Mouse (Mus musculus) MEL (cell line): Measurements from ENCODE around the gene Cebpg. TPM values are rescaled to one million over a fixed set of nuclear protein-coding genes. Genes with fewer than 3 reads are reported as not detected.

Experiments used
- DNase-seq: peaks from one replicate; pipeline ENCODE4 v3.0.0; 2011; ENCODE audit warnings: low read depth, low spot score
- H3K27ac ChIP-seq: 2 replicates; pipeline ENCODE4 v1.5.1; 2012; ENCODE audit warnings: low read depth, mild to moderate bottlenecking, control low read depth, low read length, moderate library complexity; ENCODE audit not compliant: control insufficient read depth
- H3K27me3 ChIP-seq, 2 experiments: fragments of 150-350 bp in 1 of 2; sonication (generic) in 1 of 2; 2 replicates each; pipeline ENCODE4 v1.6.1; 2012; ENCODE audit warnings: low read length in 2 of 2, mild to moderate bottlenecking in 2 of 2, improper control_type of control experiment in 1 of 2, moderate library complexity in 1 of 2; ENCODE audit not compliant: insufficient read depth in 2 of 2, control insufficient read depth in 1 of 2
- H3K36me3 ChIP-seq, 2 experiments: 2 replicates each; pipeline ENCODE4 v1.6.1; 2012 to 2014; ENCODE audit warnings: low read length in 2 of 2, improper control_type of control experiment in 1 of 2, inconsistent platforms in 1 of 2, mild to moderate bottlenecking in 1 of 2; ENCODE audit not compliant: insufficient read depth in 2 of 2, control insufficient read depth in 1 of 2
- H3K4me1 ChIP-seq, 2 experiments: fragments of 150-350 bp in 1 of 2; sonication (generic) in 1 of 2; 2 replicates each; pipeline ENCODE4 v1.6.1; 2012; ENCODE audit warnings: low read length in 2 of 2, improper control_type of control experiment in 1 of 2, mild to moderate bottlenecking in 1 of 2; ENCODE audit not compliant: insufficient read depth in 2 of 2, control insufficient read depth in 1 of 2
- H3K4me3 ChIP-seq, 2 experiments: fragments of 150-350 bp in 1 of 2; sonication (generic) in 1 of 2; 2 replicates each; pipeline ENCODE4 v1.5.1; 2012; ENCODE audit warnings: low read depth in 2 of 2, low read length in 2 of 2, mild to moderate bottlenecking in 2 of 2, moderate library complexity in 2 of 2, control low read depth in 1 of 2, improper control_type of control experiment in 1 of 2; ENCODE audit not compliant: control insufficient read depth in 1 of 2, insufficient read depth in 1 of 2
- H3K79me2 ChIP-seq: 2 replicates; pipeline ENCODE4 v1.6.1; 2012; ENCODE audit warnings: mild to moderate bottlenecking, low read length, moderate library complexity; ENCODE audit not compliant: control insufficient read depth, poor library complexity, insufficient read depth
- H3K9ac ChIP-seq: 2 replicates; pipeline ENCODE4 v1.6.1; 2012; ENCODE audit warnings: low read depth, mild to moderate bottlenecking, control low read depth, low read length, moderate library complexity; ENCODE audit not compliant: control insufficient read depth, poor library complexity, severe bottlenecking
- H3K9me3 ChIP-seq: fragments of 150-350 bp; sonication (generic); replicated peaks from 2 replicates; pipeline ENCODE4 v1.6.1; 2012; ENCODE audit warnings: mild to moderate bottlenecking, low read length, improper control_type of control experiment, moderate library complexity; ENCODE audit not compliant: insufficient read depth
- BHLHE40 ChIP-seq: IDR thresholded peaks from 2 replicates; pipeline ENCODE4 v1.6.1; 2012; ENCODE audit warnings: low read depth, mild to moderate bottlenecking, inconsistent platforms, low read length, improper control_type of control experiment, borderline replicate concordance
- CHD1 ChIP-seq: IDR thresholded peaks from 2 replicates; pipeline ENCODE4 v1.6.1; 2012; ENCODE audit warnings: low read depth, mild to moderate bottlenecking, inconsistent platforms, low read length, improper control_type of control experiment
- ELF1 ChIP-seq: IDR thresholded peaks from 2 replicates; pipeline ENCODE4 v1.6.1; 2014; ENCODE audit warnings: low read depth, mild to moderate bottlenecking, inconsistent platforms, low read length, improper control_type of control experiment, moderate library complexity
- EP300 ChIP-seq, 2 experiments: IDR thresholded peaks; 2 replicates each; pipeline ENCODE4 v1.6.1; 2011; ENCODE audit warnings: improper control_type of control experiment in 2 of 2, low read length in 2 of 2, low read depth in 1 of 2, mild to moderate bottlenecking in 1 of 2
- JUND ChIP-seq: IDR thresholded peaks from 2 replicates; pipeline ENCODE4 v1.6.1; 2011; ENCODE audit warnings: low read depth, mild to moderate bottlenecking, improper control_type of control experiment, low read length
- MAX ChIP-seq: IDR thresholded peaks from 2 replicates; pipeline ENCODE4 v1.6.1; 2011; ENCODE audit warnings: low read length, improper control_type of control experiment
- MAZ ChIP-seq: IDR thresholded peaks from 2 replicates; pipeline ENCODE4 v1.6.1; 2012; ENCODE audit warnings: low read depth, mild to moderate bottlenecking, inconsistent platforms, low read length, improper control_type of control experiment
- MEF2A ChIP-seq: IDR thresholded peaks from 2 replicates; pipeline ENCODE4 v1.6.1; 2014; ENCODE audit warnings: low read depth, mild to moderate bottlenecking, inconsistent platforms, low read length, improper control_type of control experiment; ENCODE audit not compliant: poor library complexity, insufficient replicate concordance, severe bottlenecking; ENCODE audit errors: extremely low read depth
- MYC ChIP-seq: IDR thresholded peaks from 2 replicates; pipeline ENCODE4 v1.6.1; 2011; ENCODE audit warnings: low read depth, mild to moderate bottlenecking, low read length, improper control_type of control experiment, moderate library complexity
- NELFE ChIP-seq: IDR thresholded peaks from 2 replicates; pipeline ENCODE4 v1.6.1; 2011; ENCODE audit warnings: low read depth, low read length, improper control_type of control experiment
- POLR2A ChIP-seq, 2 experiments: IDR thresholded peaks; 2 replicates each; pipeline ENCODE4 v1.6.1; 2011 to 2012; ENCODE audit warnings: low read length in 2 of 2, mild to moderate bottlenecking in 2 of 2, control low read depth in 1 of 2, improper control_type of control experiment in 1 of 2, low read depth in 1 of 2, moderate library complexity in 1 of 2; ENCODE audit not compliant: control insufficient read depth in 1 of 2, insufficient read depth in 1 of 2, poor library complexity in 1 of 2
- RAD21 ChIP-seq: IDR thresholded peaks from 2 replicates; pipeline ENCODE4 v1.6.1; 2011; ENCODE audit warnings: mild to moderate bottlenecking, low read depth, low read length, improper control_type of control experiment
- SIN3A ChIP-seq: IDR thresholded peaks from 2 replicates; pipeline ENCODE4 v1.6.1; 2012; ENCODE audit warnings: low read length, improper control_type of control experiment, inconsistent platforms
- SMC3 ChIP-seq: IDR thresholded peaks from 2 replicates; pipeline ENCODE4 v1.6.1; 2011; ENCODE audit warnings: low read depth, low read length, improper control_type of control experiment
- UBTF ChIP-seq: IDR thresholded peaks from 2 replicates; pipeline ENCODE4 v1.6.1; 2012; ENCODE audit warnings: low read depth, mild to moderate bottlenecking, inconsistent platforms, low read length, improper control_type of control experiment, moderate library complexity, borderline replicate concordance; ENCODE audit not compliant: insufficient read depth
- USF1 ChIP-seq: IDR thresholded peaks from 2 replicates; pipeline ENCODE4 v1.6.1; 2014; ENCODE audit warnings: low read depth, mild to moderate bottlenecking, inconsistent platforms, low read length, improper control_type of control experiment, moderate library complexity
- ZKSCAN1 ChIP-seq: IDR thresholded peaks from 2 replicates; pipeline ENCODE4 v1.6.1; 2012; ENCODE audit warnings: low read depth, mild to moderate bottlenecking, inconsistent platforms, low read length, improper control_type of control experiment, moderate library complexity
- ZMIZ1 ChIP-seq: IDR thresholded peaks from 2 replicates; pipeline ENCODE4 v1.6.1; 2012; ENCODE audit warnings: low read depth, mild to moderate bottlenecking, inconsistent platforms, low read length, improper control_type of control experiment, moderate library complexity
- ZNF384 ChIP-seq: IDR thresholded peaks from 2 replicates; pipeline ENCODE4 v1.6.1; 2012; ENCODE audit warnings: low read depth, mild to moderate bottlenecking, inconsistent platforms, low read length, improper control_type of control experiment
- polyA plus RNA-seq, 2 experiments: library from polyadenylated mRNA; stranded (reverse) in 1 of 2; unstranded in 1 of 2; fragments of >175 nt in 1 of 2; fragments of >200 nt in 1 of 2; gene quantifications; 2 replicates each; pipeline versions ENCODE4 v1.2.1 to v1.2.4; 2012; ENCODE audit warnings: low replicate concordance in 2 of 2, low read depth in 1 of 2; ENCODE audit not compliant: insufficient read length in 2 of 2, insufficient read depth in 1 of 2, missing spikeins in 1 of 2
- total RNA-seq: library from RNA; depleted of rRNA; stranded (reverse); fragments of 300-350 nt; gene quantifications from 2 replicates; pipeline ENCODE4 v1.2.3, GENCODE M21; 2012

The Cebpg gene
- total and polyA plus RNA-seq, 3 experiments, result 17.3 to 20.7 TPM; not detected in 1

GRCm38 (mm10) chr7:35056999-35057398, 626 bp upstream of the Cebpg start (continued):
- TF ChIP-seq NELFE (no peak), ELF1 (peak; percentile 66), RAD21 (no peak), JUND (no peak), MEF2A (no peak), MAZ (0 out of 2 replicates have a peak, but pooled peaks have one; percentile 34), POLR2A (IDR thresholded peaks at IDR 0.05; ENCODE audit: control insufficient read depth in 1 of 2, insufficient read depth in 1 of 2, low read depth in 1 of 2, low read length in 2 of 2, poor library complexity in 1 of 2) (no peak), BHLHE40 (no peak), ZNF384 (0 out of 2 replicates have a peak, but pooled peaks have one; percentile 72), ZKSCAN1 (peak; percentile 24; the same call in 1 of the 2 replicates), MYC (peak; percentile 49; the same call in 1 of the 2 replicates), CHD1 (peak; percentile 49; the same call in 1 of the 2 replicates), USF1 (no peak), ZMIZ1 (no peak)

GRCm38 (mm10) chr7:35055619-35056435, 546 bp downstream of the Cebpg start:
- Histone ChIP-seq H3K27ac (peak overlapping the region; percentile 79), H3K4me1 (peaks cover 5 to 16% of the 10 kb centered on the region in 2 experiments), H3K9ac (peak overlapping the region; percentile 96), H3K4me3 (peak overlapping the region; percentile 81 to 97), H3K79me2 (peaks cover 46% of the 10 kb centered on the region), H3K36me3 (peaks cover 8 to 26% of the 10 kb centered on the region in 2 experiments), H3K9me3 (no peaks in the 10 kb centered on the region), H3K27me3 (no peaks in the 10 kb centered on the region)
- TF ChIP-seq EP300 (IDR thresholded peaks at IDR 0.05; ENCODE audit: low read depth in 1 of 2, low read length in 2 of 2) (0 out of 4 replicates have a peak, but pooled peaks of 1 of the 2 experiments have one; percentile 32), RAD21 (no peak), SIN3A (0 out of 2 replicates have a peak, but pooled peaks have one; percentile 4), UBTF (peak; percentile 91), MAX (no peak; the same call in 1 of the 2 replicates), MAZ (0 out of 2 replicates have a peak, but pooled peaks have one; percentile 17), CHD1 (0 out of 2 replicates have a peak, but pooled peaks have one; percentile 57), MYC (no peak), SMC3 (no peak), POLR2A (IDR thresholded peaks at IDR 0.05; ENCODE audit: control insufficient read depth in 1 of 2, insufficient read depth in 1 of 2, low read depth in 1 of 2, low read length in 2 of 2, poor library complexity in 1 of 2) (peak in 1 of 2 experiments; percentile 5; a peak in 1 of 4 replicates)
- DNase-seq, result peak; percentile 60
